Mouse (Mus musculus) splenic B cell, adult 2 months (primary cell): ENCODE data around the gene B3gnt6.
A peak's percentile ranks its signal among the peaks of the same experiment; 100 is the strongest.

Experiments used
- DNase-seq: peaks from one replicate; pipeline ENCODE4 v3.0.0-alpha.2; 2011; ENCODE audit warnings: low read depth, low spot score
- H3K27me3 ChIP-seq: 2 replicates; pipeline ENCODE4 v1.6.1; 2012; ENCODE audit warnings: mild to moderate bottlenecking, low read length, moderate library complexity, mixed read lengths; ENCODE audit not compliant: control insufficient read depth, poor library complexity, insufficient read depth, severe bottlenecking
- H3K36me3 ChIP-seq: 2 replicates; pipeline ENCODE4 v1.6.1; 2012; ENCODE audit warnings: mild to moderate bottlenecking, low read length, moderate library complexity, mixed read lengths; ENCODE audit not compliant: control insufficient read depth, poor library complexity, insufficient read depth, severe bottlenecking

The B3gnt6 gene

DNA sequence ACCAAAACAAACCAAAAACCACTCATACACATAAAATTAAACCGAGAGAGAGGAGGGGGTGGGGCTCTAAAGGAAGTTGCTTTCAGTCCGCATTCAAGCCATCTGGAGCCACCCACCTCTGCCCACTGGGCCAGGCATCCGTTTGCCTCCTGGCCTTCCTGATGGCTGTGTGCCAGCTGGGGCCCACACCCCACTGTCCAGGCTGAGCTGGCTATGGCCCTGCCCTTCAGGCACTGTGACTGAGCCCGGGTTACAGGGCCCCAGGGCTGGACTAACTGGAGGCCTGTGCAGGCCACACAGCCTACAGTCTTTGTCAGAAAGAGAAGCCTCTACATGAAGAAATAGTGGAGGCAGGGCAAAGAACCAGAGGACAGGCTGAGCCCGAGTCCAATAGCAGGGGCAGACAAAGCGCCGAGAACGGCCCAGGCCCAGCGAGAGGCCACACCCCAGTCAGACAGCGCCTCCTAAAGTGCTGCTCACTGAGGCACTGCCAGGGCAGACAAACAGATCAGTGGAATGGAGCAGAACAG, 34.2 kb downstream of the B3gnt6 start:
- H3K27me3 ChIP-seq = no peaks in the 10 kb centered on the region
- peak; percentile 74 for DNase-seq
- peaks cover 1% of the 10 kb centered on the region; the same call in 1 of the 2 replicates for H3K36me3 ChIP-seq

DNA sequence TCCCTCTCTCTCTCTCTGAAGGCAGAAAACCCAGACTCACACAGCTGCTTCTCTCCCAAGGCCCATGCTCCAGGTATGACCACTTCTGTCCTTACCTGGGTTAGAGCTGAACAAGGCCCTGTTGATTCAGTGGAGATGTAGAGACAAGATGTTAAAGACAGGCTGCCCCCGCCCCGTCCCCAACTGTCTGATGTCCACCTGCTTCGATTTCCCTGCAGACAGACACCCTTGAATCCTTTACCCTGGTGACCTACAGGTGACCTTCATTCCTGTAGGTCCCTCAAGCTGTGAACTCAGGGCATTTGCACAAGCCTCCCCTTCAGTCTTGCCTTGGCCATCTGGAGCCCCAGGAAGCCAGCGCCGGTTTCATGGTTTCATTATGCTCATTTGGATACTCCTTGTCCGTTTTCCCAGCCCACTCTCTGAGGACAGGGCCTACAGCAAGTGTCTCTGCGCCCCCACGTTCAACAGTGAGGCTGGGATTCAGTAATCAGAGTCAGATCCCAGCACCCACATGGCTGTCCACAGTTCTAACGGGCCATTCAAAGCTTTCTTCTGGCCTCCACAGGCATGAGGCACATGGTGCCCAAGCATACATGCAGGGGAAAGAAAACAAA, 34.8 kb downstream of the B3gnt6 start:
- H3K27me3 ChIP-seq = no peaks in the 10 kb centered on the region
- DNase-seq = no peak

DNA sequence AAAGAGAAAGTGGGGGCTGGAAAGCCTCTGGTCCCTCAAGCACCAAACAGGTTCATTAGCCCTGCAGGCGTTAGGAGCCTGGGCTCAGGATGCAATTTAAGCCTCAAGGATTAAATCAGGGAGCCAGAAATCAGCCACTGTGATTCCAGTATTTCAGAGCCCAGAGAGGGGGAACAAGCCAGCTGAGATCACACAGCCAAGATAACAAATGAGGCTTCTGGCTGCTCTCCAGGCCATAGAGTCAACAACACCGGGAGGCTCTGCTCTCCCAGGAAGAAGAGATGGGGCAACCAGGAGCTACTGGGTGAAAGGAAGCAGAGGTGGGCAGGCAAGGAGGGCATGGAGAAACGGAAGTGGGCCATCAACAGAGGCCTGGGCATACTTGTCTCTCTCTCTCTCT, 35.6 kb downstream of the B3gnt6 start:
- H3K36me3 ChIP-seq = peaks cover 1% of the 10 kb centered on the region; the same call in 1 of the 2 replicates
- DNase-seq = no peak
- no peaks in the 10 kb centered on the region for H3K27me3 ChIP-seq

More for the DNA sequence above, 34.8 kb downstream of the B3gnt6 start:
- H3K36me3 ChIP-seq = peaks cover 1% of the 10 kb centered on the region; the same call in 1 of the 2 replicates

DNA sequence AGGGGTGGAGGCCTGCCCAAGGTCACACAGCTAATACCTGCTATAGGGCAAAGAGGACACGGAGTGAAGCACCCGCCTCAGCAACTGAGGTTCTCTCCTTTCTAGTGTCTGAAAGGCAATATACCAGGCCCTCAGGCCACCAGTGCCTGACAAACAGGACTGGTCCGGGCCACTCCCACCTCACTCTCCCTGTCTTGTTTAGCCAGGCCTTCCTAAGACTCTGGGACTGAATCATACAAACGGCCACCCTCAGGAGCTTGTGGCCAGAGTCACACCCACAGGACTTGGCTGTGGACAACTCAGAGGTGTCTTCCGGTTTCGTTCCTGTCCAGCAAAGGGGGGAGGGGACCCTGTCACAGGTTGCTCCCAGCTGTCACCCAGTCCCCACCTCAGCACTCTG, 37.0 kb downstream of the B3gnt6 start:
- Histone ChIP-seq H3K36me3 (peaks cover 1% of the 10 kb centered on the region; the same call in 1 of the 2 replicates), H3K27me3 (no peaks in the 10 kb centered on the region)
- DNase-seq = no peak

DNA sequence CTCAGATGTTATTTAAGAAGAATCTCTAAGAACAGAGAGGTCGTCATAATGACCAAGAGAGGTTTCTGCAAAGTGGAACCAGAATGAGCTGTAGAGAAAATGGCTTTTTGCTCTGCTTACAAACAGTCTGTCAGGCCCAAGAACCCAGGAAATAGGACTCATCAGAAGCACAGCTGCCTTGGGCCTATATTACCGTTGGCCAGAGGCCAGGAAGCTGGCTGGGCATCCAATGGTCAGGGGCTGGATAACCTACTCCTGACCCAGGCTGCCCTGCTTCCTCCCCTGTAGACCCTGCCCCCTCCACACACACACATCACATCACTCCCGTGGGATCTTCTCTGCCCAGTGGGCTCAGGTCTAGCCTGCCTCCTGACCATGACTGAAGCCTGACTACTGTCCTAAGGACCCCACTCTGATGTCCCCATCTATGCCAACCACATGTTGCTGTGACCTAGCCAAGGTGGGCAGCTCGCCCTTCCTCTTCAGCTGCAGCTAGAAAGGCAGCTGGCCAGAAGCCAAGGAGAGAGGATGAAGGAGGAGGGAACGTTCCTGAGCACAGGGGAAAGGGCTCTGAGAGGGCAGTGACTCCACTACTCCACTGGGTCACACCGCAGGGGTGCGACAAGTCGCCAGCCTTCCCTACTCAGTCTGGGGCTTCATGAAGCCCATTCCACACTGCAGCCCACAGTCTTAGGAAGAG, 39.1 kb downstream of the B3gnt6 start:
- Histone ChIP-seq H3K36me3 (peaks cover 1% of the 10 kb centered on the region; the same call in 1 of the 2 replicates), H3K27me3 (no peaks in the 10 kb centered on the region)
- no peak for DNase-seq

DNA sequence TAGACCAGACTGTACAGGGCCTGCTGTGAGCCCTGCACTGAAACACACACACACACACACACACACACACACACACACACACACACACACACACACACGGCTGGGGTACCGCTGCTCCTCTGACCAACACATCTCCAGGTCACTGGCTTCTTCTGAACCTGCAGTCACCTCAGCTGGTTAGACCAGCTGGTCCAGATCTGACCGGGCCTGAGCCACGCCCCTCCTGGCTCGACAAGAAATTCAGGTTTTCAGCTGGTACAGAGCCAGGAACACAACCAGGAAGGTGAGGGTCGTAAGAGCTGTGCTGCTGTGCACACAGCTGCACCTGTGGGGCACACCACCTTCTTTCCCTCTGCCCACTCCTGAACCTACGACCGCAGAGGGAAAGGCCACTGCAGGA, 40.8 kb downstream of the B3gnt6 start:
- DNase-seq = no peak
- H3K36me3 ChIP-seq = peaks cover 1% of the 10 kb centered on the region; the same call in 1 of the 2 replicates
- H3K27me3 ChIP-seq = no peaks in the 10 kb centered on the region

DNA sequence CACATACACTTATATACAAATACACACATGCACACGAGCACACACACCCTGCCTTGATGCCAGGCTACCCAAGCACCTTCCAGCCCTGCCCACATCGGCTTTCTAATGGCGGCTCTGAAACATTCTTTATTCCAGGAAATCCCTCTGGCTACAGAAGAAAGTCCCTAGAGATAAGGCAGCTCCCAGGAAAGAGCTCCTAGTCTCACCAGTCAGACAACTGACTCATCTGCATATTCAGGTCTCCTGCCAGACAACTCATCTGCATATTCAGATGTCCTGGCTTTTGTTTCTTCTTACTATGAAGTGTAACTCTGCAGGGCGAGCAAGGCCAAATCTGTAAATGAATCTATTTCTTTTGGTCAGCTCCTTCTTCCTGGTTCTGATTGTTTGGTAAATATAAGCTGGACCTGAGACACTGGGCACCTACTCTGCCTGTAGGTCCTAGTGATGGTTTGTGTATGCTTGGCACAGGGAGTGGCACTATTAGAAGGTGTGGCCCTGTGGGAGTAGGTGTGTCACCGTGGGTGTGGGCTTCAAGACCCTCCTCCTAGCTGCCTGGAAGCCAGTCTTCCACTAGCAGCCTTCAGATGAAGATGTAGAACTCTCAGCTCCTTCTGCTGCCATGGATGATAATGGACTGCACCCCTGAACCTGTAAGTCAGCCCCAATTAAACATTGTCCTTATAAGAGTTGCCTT, 41.5 kb downstream of the B3gnt6 start:
- Histone ChIP-seq H3K27me3 (no peaks in the 10 kb centered on the region), H3K36me3 (peaks cover 1% of the 10 kb centered on the region; the same call in 1 of the 2 replicates)
- DNase-seq = no peak

DNA sequence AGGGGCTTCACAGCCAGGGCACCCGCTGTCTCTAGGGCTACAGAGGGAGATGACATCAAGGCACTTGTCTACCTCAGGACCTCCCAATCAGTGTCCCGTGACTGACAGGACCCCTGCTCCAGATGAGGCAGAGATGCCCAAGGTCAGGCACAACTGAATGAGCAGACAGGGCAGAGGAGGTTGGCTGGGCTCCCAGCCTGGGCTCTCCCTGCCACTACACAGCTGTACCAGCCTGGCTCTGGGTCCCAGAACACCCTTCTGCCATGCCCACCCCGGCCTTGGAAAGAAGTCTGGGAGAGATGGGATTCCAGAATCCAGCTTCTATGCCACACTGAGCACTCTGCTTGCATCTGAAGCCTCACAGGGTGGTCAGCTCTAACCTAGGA, 43.0 kb downstream of the B3gnt6 start:
- no peak for DNase-seq
- no peaks in the 10 kb centered on the region for H3K27me3 ChIP-seq
- H3K36me3 ChIP-seq = peaks cover 1% of the 10 kb centered on the region; the same call in 1 of the 2 replicates

DNA sequence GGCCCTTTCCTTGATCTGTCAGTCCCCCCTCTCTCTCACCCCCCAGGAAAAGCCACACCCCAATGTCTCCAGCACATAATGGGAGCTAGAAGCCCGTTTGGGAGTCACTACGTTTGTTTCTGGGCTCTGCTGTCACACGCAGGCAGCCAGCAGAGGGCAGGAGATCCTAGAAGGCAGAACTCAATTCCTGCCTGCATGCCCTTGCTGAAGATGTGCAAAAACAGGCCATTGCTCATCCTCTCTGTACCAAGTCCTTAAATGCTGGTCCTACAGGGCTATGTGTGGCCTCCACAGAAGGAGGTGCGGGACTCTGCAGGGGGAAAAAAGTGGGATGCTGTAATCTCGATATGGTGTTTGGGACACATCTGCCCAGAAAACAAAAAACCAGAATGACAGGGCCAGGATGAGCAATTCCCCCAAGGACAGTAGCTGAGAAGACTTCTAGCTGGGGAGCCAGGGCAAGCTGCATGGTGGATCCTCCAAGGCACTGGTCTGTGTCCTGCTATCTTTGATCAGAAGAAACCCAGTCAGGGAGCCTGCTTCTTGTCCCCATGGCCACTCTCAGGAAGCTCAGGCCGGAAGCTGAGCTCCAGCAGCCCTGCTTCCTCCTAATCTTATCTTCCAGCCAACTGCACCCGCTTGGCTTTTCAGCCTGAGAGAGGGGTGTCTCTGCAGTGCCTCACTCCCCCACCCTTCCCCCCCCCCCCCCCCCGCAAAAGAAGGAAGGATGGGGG, 43.6 kb downstream of the B3gnt6 start:
- Histone ChIP-seq H3K36me3 (no peaks in the 10 kb centered on the region), H3K27me3 (no peaks in the 10 kb centered on the region)
- peak; percentile 78 for DNase-seq

DNA sequence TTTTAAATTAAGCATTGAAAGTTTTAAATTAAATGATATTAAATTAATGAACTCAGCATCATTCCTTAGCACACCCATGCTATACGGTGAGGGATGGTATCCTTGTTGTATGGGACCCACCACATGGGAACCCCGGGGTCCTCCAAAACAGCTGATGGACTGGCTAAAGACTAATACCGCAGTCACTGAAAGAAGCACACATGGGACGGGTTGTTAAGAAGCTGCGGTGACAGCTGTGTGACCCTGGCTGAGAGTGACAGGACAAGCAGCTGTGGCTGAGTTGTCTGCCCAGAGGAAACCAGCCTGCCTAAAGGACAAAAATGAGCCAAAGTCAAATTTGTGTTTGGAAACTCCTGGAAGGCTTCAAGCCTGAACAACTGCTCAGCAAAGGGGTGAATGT, 45.4 kb downstream of the B3gnt6 start:
- Histone ChIP-seq H3K27me3 (no peaks in the 10 kb centered on the region), H3K36me3 (no peaks in the 10 kb centered on the region)
- no peak for DNase-seq

DNA sequence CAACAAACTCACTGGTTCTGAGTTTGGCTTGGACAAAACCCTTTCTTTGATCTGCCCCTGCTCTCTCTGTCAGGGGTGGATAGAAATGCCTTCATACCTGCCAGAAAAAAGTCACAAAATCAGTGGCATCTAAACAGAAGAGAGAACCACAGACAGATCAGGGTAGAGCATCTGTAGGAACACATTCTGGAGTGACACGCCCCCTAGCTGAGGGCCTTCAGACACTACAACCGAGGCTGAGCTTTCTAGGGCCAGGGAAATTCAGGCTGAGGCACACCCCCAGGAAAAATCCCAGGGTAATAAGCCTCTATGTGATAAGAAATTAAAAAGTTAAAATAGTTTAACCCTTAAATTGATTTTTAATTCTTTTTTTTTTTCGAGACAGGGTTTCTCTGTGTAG, 45.9 kb downstream of the B3gnt6 start:
- no peaks in the 10 kb centered on the region for H3K27me3 ChIP-seq
- H3K36me3 ChIP-seq = no peaks in the 10 kb centered on the region
- no peak for DNase-seq

DNA sequence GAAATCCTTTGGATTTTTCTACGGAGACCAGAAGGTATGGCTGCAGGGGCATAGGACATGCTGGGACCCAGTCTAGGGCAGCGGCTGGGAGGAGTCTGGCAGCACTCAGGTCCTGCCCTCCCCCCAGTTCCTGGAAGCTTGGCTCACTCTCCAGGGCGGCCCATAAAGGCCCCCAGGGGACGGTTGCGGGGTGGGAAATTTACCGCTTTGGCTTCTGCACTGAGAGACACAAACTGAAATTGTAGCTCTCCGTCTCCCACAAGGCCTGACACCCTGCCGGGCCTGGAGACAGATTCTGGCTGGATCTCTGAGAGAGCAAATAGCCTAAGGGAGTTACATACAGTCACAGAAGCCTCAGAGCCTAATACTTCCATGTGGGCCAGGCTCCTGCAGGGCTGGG, 46.9 kb downstream of the B3gnt6 start:
- no peaks in the 10 kb centered on the region for H3K27me3 ChIP-seq
- no peaks in the 10 kb centered on the region for H3K36me3 ChIP-seq
- no peak for DNase-seq

DNA sequence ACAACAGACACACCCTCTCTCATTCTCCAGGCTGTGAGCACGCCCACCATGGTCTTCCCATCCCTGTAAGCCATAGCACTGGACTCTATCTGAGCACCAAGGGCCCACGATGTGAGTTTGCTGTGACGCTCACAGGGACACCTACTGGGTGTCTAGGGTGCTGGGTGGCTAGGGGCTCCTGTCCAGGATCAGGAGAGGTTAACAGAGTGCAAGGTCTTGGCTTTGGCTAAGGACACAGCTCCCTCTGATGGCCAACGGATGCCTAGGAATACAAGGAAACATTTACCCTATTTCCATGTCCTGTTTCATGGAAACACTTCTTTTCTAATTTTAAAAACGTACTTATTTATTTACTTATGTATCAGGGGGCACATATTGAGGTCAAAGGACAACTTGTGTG, 48.8 kb downstream of the B3gnt6 start:
- Histone ChIP-seq H3K27me3 (no peaks in the 10 kb centered on the region), H3K36me3 (no peaks in the 10 kb centered on the region)
- no peak for DNase-seq

DNA sequence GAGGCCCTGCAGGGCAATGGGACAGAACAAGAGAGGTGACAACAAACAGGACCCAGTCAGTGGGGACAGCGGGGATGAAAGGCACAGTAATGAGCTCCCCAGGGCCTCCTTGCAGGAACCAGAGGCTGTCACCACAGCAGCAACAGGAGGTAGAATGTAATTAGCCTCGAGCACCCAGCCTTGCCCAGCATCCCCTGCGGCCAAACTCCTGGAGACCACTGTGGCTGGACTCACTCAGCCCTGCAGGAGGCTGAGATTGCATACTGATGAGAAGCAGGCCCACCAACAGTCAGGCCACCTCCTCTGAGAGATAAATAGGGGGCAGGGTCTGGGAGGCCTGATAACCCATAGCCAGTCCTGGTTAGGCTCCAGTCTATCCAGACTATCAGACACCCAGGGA, 49.5 kb downstream of the B3gnt6 start:
- no peak for DNase-seq
- Histone ChIP-seq H3K27me3 (no peaks in the 10 kb centered on the region), H3K36me3 (no peaks in the 10 kb centered on the region)
